ENCODE assay signal across 8 mouse cellular contexts in the genomic region with DNA sequence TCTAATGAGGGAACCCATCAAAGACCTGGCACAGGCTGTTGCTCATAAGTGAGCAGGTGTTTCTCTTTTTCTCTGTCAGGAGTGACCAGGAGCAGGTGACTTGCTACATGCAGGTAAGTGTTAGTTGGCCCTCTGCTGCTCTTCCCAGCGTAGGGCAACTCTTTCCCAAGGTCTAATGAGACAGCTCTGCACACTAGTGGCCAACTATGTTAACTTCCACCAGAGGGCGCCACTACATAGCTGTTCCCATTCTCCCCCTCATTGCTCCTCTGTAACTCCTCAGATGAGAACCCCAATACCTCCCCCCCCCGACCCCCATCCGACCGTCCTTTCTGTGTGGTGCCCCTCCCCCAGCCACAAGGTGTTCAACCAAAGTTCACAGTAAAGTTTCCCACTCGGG. TPM values are rescaled to one million over a fixed set of nuclear protein-coding genes. Genes with fewer than 3 reads are reported as not detected.
A peak's percentile ranks its signal among the peaks of the same experiment; 100 is the strongest.
DNase-seq lines count a peak whose midpoint lies in the region; ATAC-seq and TF ChIP-seq lines count a peak whose summit lies in the region.

No protein-coding gene starts in this region.

- H3K4me1 ChIP-seq in embryonic facial prominence, embryonic 11.5 days (ENCODE audit: control insufficient read depth, insufficient read depth, low read length) = no peaks in the 10 kb centered on the region
- H3K4me1 ChIP-seq in kidney, embryonic 14.5 days (ENCODE audit: control insufficient read depth, insufficient read depth, low read length) = peaks cover under 1% of the 10 kb centered on the region; the same call in 1 of the 2 replicates
- H3K4me1 ChIP-seq in lung, embryonic 15.5 days = peaks cover under 1% of the 10 kb centered on the region; the same call in 1 of the 2 replicates

- H3K27ac ChIP-seq in gastrocnemius, adult 2 months = no peak overlapping the region
- H3K27ac ChIP-seq in embryonic facial prominence, embryonic 11.5 days (replicated peaks; ENCODE audit: low read depth, low read length) = no peak overlapping the region
- no peak overlapping the region for H3K27ac ChIP-seq in kidney, embryonic 14.5 days (ENCODE audit: low read depth, low read length)
- H3K27ac ChIP-seq in lung, embryonic 15.5 days = no peak overlapping the region

- H3K36me3 ChIP-seq in embryonic facial prominence, embryonic 11.5 days (replicated peaks; ENCODE audit: control insufficient read depth, insufficient read depth, low read depth, low read length) = no peaks in the 10 kb centered on the region
- no peaks in the 10 kb centered on the region for H3K36me3 ChIP-seq in kidney, embryonic 14.5 days (ENCODE audit: control insufficient read depth, insufficient read depth, low read length)
- H3K36me3 ChIP-seq in lung, embryonic 15.5 days = no peaks in the 10 kb centered on the region

- no peak overlapping the region for H3K9ac ChIP-seq in embryonic facial prominence, embryonic 11.5 days (replicated peaks; ENCODE audit: low read length)
- no peak overlapping the region for H3K9ac ChIP-seq in kidney, embryonic 14.5 days (ENCODE audit: low read depth, low read length)
- H3K9ac ChIP-seq in lung, embryonic 15.5 days = no peak overlapping the region

- ATAC-seq in embryonic facial prominence, embryonic 11.5 days (replicated peaks; ENCODE audit: insufficient number of reproducible peaks, low FRiP score, low TSS enrichment, low read depth) = no peak
- ATAC-seq in kidney, embryonic 14.5 days (ENCODE audit: low FRiP score, low TSS enrichment) = peak; percentile 63
- ATAC-seq in lung, embryonic 15.5 days (ENCODE audit: borderline replicate concordance, extremely low read depth, low FRiP score, low TSS enrichment) = peak; percentile 56; the same call in 1 of the 2 replicates

- intact Hi-C loops in gastrocnemius, adult 2 months (cut with DNase I) = loop anchor here (1.0 to 2.0 kb wide), 2 partner anchors 36 to 116 kb away; no protein-coding TSS in a partner anchor

- 10% methylated on average over 6 of the region's 6 CpGs for WGBS in embryonic facial prominence, embryonic 11.5 days
- WGBS in kidney, embryonic 14.5 days = 16% methylated on average over 6 of the region's 6 CpGs
- WGBS in lung, embryonic 15.5 days = 12% methylated on average over 6 of the region's 6 CpGs

- peaks cover 24% of the 10 kb centered on the region for H3K27me3 ChIP-seq in embryonic facial prominence, embryonic 11.5 days (ENCODE audit: control insufficient read depth, insufficient read depth, low read length)
- H3K27me3 ChIP-seq in kidney, embryonic 14.5 days (ENCODE audit: control insufficient read depth, insufficient read depth, low read length) = peaks cover 37% of the 10 kb centered on the region
- peaks cover 70% of the 10 kb centered on the region for H3K27me3 ChIP-seq in lung, embryonic 15.5 days

- H3K9me3 ChIP-seq in embryonic facial prominence, embryonic 11.5 days (replicated peaks; ENCODE audit: control insufficient read depth, low read length) = no peaks in the 10 kb centered on the region
- no peaks in the 10 kb centered on the region for H3K9me3 ChIP-seq in kidney, embryonic 14.5 days (ENCODE audit: control insufficient read depth, low read length)
- H3K9me3 ChIP-seq in lung, embryonic 15.5 days = no peaks in the 10 kb centered on the region

- no peak overlapping the region for H3K4me2 ChIP-seq in embryonic facial prominence, embryonic 11.5 days (ENCODE audit: low read depth, low read length)
- no peak overlapping the region for H3K4me2 ChIP-seq in kidney, embryonic 14.5 days (replicated peaks; ENCODE audit: low read depth, low read length)
- H3K4me2 ChIP-seq in lung, embryonic 15.5 days = no peak overlapping the region

- DNase-seq in gastrocnemius, adult 2 months = peak; percentile 45
- DNase-seq in gastrocnemius, postnatal 25 days = no peak
- DNase-seq in B cell, adult 2 months = peak; percentile 44 to 49
- DNase-seq in adrenal gland, adult 2 months = peak; percentile 63
- peak; percentile 72 for DNase-seq in embryonic facial prominence, embryonic 11.5 days (ENCODE audit: low spot score)
- peak; percentile 64 for DNase-seq in right cerebral cortex, postnatal 4 days

- no peak overlapping the region for H3K4me3 ChIP-seq in gastrocnemius, adult 2 months
- no peak overlapping the region for H3K4me3 ChIP-seq in embryonic facial prominence, embryonic 11.5 days (ENCODE audit: low read depth, low read length)
- no peak overlapping the region for H3K4me3 ChIP-seq in kidney, embryonic 14.5 days (ENCODE audit: low read length)
- no peak overlapping the region for H3K4me3 ChIP-seq in lung, embryonic 15.5 days

- TF ChIP-seq CTCF in gastrocnemius, adult 2 months (IDR thresholded peaks at IDR 0.05) = peak; percentile 71

RNA-seq across cellular contexts. Expression of gene Rhcg, which starts 4.7 kb away (rescaled TPM):
- not detected for total RNA-seq in gastrocnemius, adult 2 months (2021)
- not detected for total RNA-seq in gastrocnemius, postnatal 25 days (2021)
- total RNA-seq in adrenal gland, adult 2 months (2021) = 10 to 100 TPM; 25.7 to 44.4 TPM
- 0.67 and 10.0 TPM in 2 replicates for polyA plus RNA-seq in adrenal gland, adult 2 months (2012; rRNA removed)
- polyA plus RNA-seq in embryonic facial prominence, embryonic 11.5 days (2014; fragmentation: Nextera tagmentation; extraction: Ambion mirVana) = 0.53 and 0.67 TPM in 2 replicates
- 14.2 and 18.5 TPM in 2 replicates for polyA plus RNA-seq in kidney, embryonic 14.5 days (2014; fragmentation: Nextera tagmentation; extraction: Ambion mirVana)
- polyA plus RNA-seq in lung, embryonic 15.5 days (2015; fragmentation: Nextera tagmentation; extraction: Ambion mirVana) = 0.17 TPM in 1 of 2 replicates, not detected in the other

RNA-seq across cellular contexts. Expression of gene Ticrr, which starts 47.2 kb away (rescaled TPM):
- total RNA-seq in gastrocnemius, adult 2 months (2021) = not detected
- under 1 TPM; 0.05 to 0.13 TPM for total RNA-seq in gastrocnemius, postnatal 25 days (2021)
- under 1 TPM; 0.10 to 0.17 TPM for total RNA-seq in adrenal gland, adult 2 months (2021)
- 0.18 and 0.25 TPM in 2 replicates for polyA plus RNA-seq in adrenal gland, adult 2 months (2012; rRNA removed)
- polyA plus RNA-seq in embryonic facial prominence, embryonic 11.5 days (2014; fragmentation: Nextera tagmentation; extraction: Ambion mirVana) = 15.3 and 16.3 TPM in 2 replicates
- polyA plus RNA-seq in kidney, embryonic 14.5 days (2014; fragmentation: Nextera tagmentation; extraction: Ambion mirVana) = 12.9 and 17.0 TPM in 2 replicates
- polyA plus RNA-seq in lung, embryonic 15.5 days (2015; fragmentation: Nextera tagmentation; extraction: Ambion mirVana) = 11.5 and 12.6 TPM in 2 replicates

Comparison
In these comparisons a context has a peak if more than half of its experiments do, and no peak if none do; other contexts are left out.
1. RNA of gene Ticrr, which starts 47.2 kb away (polyA plus RNA-seq): 12.9 to 17.0 TPM in kidney, embryonic 14.5 days, 15.3 to 16.3 TPM in embryonic facial prominence, embryonic 11.5 days and 11.5 to 12.6 TPM in lung, embryonic 15.5 days; 0.18 to 0.25 TPM in adrenal gland, adult 2 months; every median in the first group is over 10 times any median in the second.